Mouse (Mus musculus): ENCODE data around the gene Vwa3a.

DNA sequence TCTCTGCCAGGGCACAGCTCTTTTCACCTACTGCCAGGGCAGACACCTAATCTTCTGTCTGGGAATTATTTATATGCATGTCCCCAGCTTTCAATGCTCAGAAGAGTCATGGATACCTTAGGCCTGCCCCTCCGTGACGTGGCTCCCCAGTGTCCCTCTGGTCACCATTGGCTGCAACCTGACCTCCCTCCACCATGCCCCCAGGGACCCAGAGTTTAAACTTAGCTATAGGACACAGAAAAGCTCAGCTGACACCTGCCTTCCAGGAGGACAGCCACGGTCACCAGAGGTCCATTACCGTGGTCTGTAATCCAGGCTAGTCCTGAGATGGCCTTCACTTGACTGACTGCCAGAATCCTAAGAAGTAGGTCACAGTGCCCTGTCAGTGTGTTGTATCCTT is 80.3 kb downstream of the Vwa3a start:
- TF ChIP-seq EP300 (IDR thresholded peaks at IDR 0.05) (no peak), CTCF (IDR thresholded peaks at IDR 0.05) (no peak)

Measured in lung, postnatal 0 days (tissue).